Mouse (Mus musculus): ENCODE data around the gene Cdh4. TPM values are rescaled to one million over a fixed set of nuclear protein-coding genes. Genes with fewer than 3 reads are reported as not detected.

Gene Cdh4
- polyA plus RNA-seq, 1 experiment = 3.2 TPM

DNA sequence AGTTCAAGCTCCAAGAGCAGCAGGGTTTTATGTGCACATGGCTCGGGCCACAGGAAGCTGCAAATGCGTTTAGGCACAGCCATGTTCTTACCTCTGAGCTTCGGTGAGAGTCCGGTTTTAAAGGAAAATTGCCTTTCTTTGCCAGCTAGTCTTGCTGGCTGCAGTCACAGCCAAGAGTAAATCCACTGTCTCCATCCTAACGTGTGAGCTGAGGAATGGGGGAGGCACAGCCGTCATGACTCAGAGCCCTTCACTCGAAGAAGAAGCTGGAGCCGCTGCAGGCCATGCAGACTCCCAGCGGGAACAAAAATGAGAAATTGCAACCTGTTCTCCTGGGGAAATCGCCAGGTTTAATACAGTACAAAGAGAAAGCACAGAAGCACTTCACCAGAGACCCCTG is 395.0 kb downstream of the Cdh4 start:
- TF ChIP-seq POLR2A (IDR thresholded peaks at IDR 0.05; ENCODE audit: low read depth, low read length) (no peak), CTCF (IDR thresholded peaks at IDR 0.05; ENCODE audit: borderline replicate concordance, insufficient read depth, low read length) (no peak)
- Histone ChIP-seq H3K4me3 (ENCODE audit: insufficient read depth, low read length) (no peak overlapping the region), H3K4me1 (ENCODE audit: control insufficient read depth, insufficient read depth, low read length) (peaks cover 4% of the 10 kb centered on the region; the same call in 1 of the 2 replicates), H3K27ac (ENCODE audit: insufficient read depth, low read length) (no peak overlapping the region)

DNA sequence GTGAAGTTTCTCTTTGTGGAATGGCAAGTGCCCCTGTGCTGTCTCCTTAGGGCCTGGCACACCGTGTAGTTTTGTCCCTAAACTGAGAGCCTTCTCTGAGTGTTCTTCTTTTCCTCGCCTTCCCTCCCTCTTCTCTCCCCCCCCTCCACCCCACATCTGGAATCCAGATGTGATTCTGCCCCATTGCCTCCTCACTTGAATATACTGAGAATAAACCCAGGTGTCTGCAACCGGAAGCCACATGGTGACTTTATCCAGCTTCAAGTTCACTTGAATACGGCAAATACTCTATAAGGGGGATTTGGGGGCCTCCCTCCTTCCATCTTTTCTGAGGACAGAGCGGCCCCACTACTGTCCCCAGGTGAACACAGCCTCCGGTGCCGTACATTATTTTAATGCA is 395.8 kb downstream of the Cdh4 start:
- TF ChIP-seq CTCF (IDR thresholded peaks at IDR 0.05; ENCODE audit: borderline replicate concordance, insufficient read depth, low read length) (no peak), POLR2A (IDR thresholded peaks at IDR 0.05; ENCODE audit: low read depth, low read length) (no peak)
- Histone ChIP-seq H3K4me1 (ENCODE audit: control insufficient read depth, insufficient read depth, low read length) (peaks cover 4% of the 10 kb centered on the region; the same call in 1 of the 2 replicates), H3K4me3 (ENCODE audit: insufficient read depth, low read length) (no peak overlapping the region), H3K27ac (ENCODE audit: insufficient read depth, low read length) (no peak overlapping the region)

GRCm38 (mm10) chr2:179842610-179843389 is 400.6 kb downstream of the Cdh4 start:
- H3K4me1 ChIP-seq (ENCODE audit: control insufficient read depth, insufficient read depth, low read length) = peaks cover 1% of the 10 kb centered on the region; the same call in 1 of the 2 replicates
- H3K4me3 ChIP-seq (ENCODE audit: insufficient read depth, low read length) = no peak overlapping the region
- TF ChIP-seq POLR2A (IDR thresholded peaks at IDR 0.05; ENCODE audit: low read depth, low read length) = no peak
- no peak for TF ChIP-seq CTCF (IDR thresholded peaks at IDR 0.05; ENCODE audit: borderline replicate concordance, insufficient read depth, low read length)
- no peak overlapping the region for H3K27ac ChIP-seq (ENCODE audit: insufficient read depth, low read length)

DNA sequence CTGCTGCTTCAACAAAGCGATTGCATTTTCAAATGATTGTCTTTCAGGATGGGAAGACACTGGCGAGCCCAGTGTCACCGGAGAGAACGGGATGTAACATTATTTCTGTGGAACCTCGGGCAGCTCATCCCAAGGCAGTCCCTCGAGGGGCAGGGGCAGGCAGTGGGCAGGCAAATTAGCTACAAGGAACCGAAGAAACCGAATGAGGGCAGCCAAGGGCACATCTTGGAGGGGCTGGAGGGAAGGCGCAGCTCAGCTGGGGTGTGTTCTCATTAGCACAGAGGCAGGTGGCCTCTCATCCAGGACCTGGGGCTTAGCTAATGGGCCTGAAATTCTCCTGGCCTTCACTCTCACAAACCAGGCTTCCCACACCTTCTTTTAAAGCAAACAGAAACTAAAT is 407.5 kb downstream of the Cdh4 start:
- Histone ChIP-seq H3K4me3 (ENCODE audit: insufficient read depth, low read length) (no peak overlapping the region), H3K27ac (ENCODE audit: insufficient read depth, low read length) (no peak overlapping the region), H3K4me1 (ENCODE audit: control insufficient read depth, insufficient read depth, low read length) (no peaks in the 10 kb centered on the region)
- no peak for TF ChIP-seq POLR2A (IDR thresholded peaks at IDR 0.05; ENCODE audit: low read depth, low read length)
- no peak for TF ChIP-seq CTCF (IDR thresholded peaks at IDR 0.05; ENCODE audit: borderline replicate concordance, insufficient read depth, low read length)

GRCm38 (mm10) chr2:179852169-179852568 is 409.9 kb downstream of the Cdh4 start:
- no peak for TF ChIP-seq CTCF (IDR thresholded peaks at IDR 0.05; ENCODE audit: borderline replicate concordance, insufficient read depth, low read length)
- no peak for TF ChIP-seq POLR2A (IDR thresholded peaks at IDR 0.05; ENCODE audit: low read depth, low read length)
- Histone ChIP-seq H3K4me1 (ENCODE audit: control insufficient read depth, insufficient read depth, low read length) (no peaks in the 10 kb centered on the region), H3K4me3 (ENCODE audit: insufficient read depth, low read length) (no peak overlapping the region), H3K27ac (ENCODE audit: insufficient read depth, low read length) (no peak overlapping the region)

GRCm38 (mm10) chr2:179852862-179853261 is 410.6 kb downstream of the Cdh4 start:
- no peaks in the 10 kb centered on the region for H3K4me1 ChIP-seq (ENCODE audit: control insufficient read depth, insufficient read depth, low read length)

GRCm38 (mm10) chr2:179853892-179854291 is 411.7 kb downstream of the Cdh4 start:
- H3K4me1 ChIP-seq (ENCODE audit: control insufficient read depth, insufficient read depth, low read length) = no peaks in the 10 kb centered on the region
- H3K27ac ChIP-seq (ENCODE audit: insufficient read depth, low read length) = no peak overlapping the region
- H3K4me3 ChIP-seq (ENCODE audit: insufficient read depth, low read length) = no peak overlapping the region
- TF ChIP-seq CTCF (IDR thresholded peaks at IDR 0.05; ENCODE audit: borderline replicate concordance, insufficient read depth, low read length) (no peak), POLR2A (IDR thresholded peaks at IDR 0.05; ENCODE audit: low read depth, low read length) (no peak)

More at GRCm38 (mm10) chr2:179852862-179853261, 410.6 kb downstream of the Cdh4 start:
- Histone ChIP-seq H3K4me3 (ENCODE audit: insufficient read depth, low read length) (no peak overlapping the region), H3K27ac (ENCODE audit: insufficient read depth, low read length) (no peak overlapping the region)
- no peak for TF ChIP-seq CTCF (IDR thresholded peaks at IDR 0.05; ENCODE audit: borderline replicate concordance, insufficient read depth, low read length)
- no peak for TF ChIP-seq POLR2A (IDR thresholded peaks at IDR 0.05; ENCODE audit: low read depth, low read length)

DNA sequence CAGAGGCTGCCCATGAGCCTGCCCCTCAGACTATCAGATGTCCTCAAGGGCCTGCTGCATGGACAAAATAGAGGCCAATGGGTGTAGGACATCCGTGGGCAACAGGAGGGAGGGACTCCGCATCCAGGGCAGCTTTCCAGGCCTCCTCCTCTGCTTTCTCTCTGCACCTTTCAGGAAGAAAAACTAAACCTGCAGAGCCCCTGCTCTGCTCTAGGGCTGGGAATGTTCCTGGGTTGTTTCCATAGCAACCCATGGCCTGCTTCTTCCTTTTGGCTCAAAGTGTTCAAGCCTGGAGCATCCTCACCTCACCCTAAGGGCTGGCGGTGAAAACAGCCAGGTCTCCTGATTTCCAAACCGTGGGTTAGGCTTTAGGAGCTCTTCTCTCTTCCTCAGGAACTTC is 414.9 kb downstream of the Cdh4 start:
- Histone ChIP-seq H3K27ac (ENCODE audit: insufficient read depth, low read length) (no peak overlapping the region), H3K4me3 (ENCODE audit: insufficient read depth, low read length) (no peak overlapping the region)
- TF ChIP-seq CTCF (IDR thresholded peaks at IDR 0.05; ENCODE audit: borderline replicate concordance, insufficient read depth, low read length) = no peak
- TF ChIP-seq POLR2A (IDR thresholded peaks at IDR 0.05; ENCODE audit: low read depth, low read length) = no peak

DNA sequence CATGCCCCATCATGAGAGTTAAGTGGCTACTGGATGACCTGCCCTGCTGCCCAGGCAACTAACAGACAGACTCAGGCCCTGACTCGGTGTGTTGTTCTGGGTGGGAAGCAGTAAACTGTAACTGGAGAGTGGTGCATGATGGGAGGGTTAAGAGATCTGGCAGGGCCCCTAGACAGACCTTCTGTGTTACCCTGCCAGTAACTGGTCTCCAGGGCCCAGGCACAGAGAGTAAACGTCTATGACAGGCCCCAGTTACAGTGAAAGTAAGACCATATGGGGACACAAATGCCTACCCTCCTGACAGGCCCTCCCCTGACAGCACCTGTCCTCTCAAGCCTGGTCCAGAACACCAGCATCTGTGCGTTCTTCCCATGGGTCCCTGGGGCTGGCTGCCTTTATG is 420.4 kb downstream of the Cdh4 start:
- no peak overlapping the region for H3K4me3 ChIP-seq (ENCODE audit: insufficient read depth, low read length)

More for the DNA sequence above, 414.9 kb downstream of the Cdh4 start:
- no peaks in the 10 kb centered on the region for H3K4me1 ChIP-seq (ENCODE audit: control insufficient read depth, insufficient read depth, low read length)

DNA sequence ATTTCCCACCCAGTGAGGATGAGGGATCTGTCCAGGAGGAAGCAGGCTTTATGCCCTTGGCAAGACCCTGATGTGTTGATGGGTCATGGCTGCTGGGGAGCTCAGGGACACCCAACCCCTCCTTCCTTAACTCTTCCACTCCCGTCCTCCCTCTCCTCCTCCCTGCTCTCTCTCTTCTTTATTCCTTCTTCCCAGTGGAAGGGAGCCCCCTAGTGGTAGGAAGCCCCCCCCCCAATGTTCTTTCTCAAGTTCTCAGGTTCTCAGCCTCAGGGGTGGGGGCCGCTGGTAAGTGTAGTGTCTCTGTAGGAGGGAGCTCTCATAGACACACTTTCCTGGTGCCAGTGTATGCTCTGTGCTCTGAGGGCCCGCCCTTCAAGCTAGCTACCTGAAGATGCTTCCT is 421.0 kb downstream of the Cdh4 start:
- H3K27ac ChIP-seq (ENCODE audit: insufficient read depth, low read length) = no peak overlapping the region
- H3K4me1 ChIP-seq (ENCODE audit: control insufficient read depth, insufficient read depth, low read length) = no peaks in the 10 kb centered on the region
- no peak overlapping the region for H3K4me3 ChIP-seq (ENCODE audit: insufficient read depth, low read length)
- no peak for TF ChIP-seq POLR2A (IDR thresholded peaks at IDR 0.05; ENCODE audit: low read depth, low read length)
- TF ChIP-seq CTCF (IDR thresholded peaks at IDR 0.05; ENCODE audit: borderline replicate concordance, insufficient read depth, low read length) = no peak

More for the DNA sequence above, 420.4 kb downstream of the Cdh4 start:
- Histone ChIP-seq H3K4me1 (ENCODE audit: control insufficient read depth, insufficient read depth, low read length) (no peaks in the 10 kb centered on the region), H3K27ac (ENCODE audit: insufficient read depth, low read length) (no peak overlapping the region)
- TF ChIP-seq CTCF (IDR thresholded peaks at IDR 0.05; ENCODE audit: borderline replicate concordance, insufficient read depth, low read length) (no peak), POLR2A (IDR thresholded peaks at IDR 0.05; ENCODE audit: low read depth, low read length) (no peak)

Data from embryonic fibroblast, embryonic 13.5 days (primary cell).